Mouse (Mus musculus) c-Kit-negative CD71-positive TER-119-positive erythroid progenitor cells, embryonic 14.5 days (primary cell): ENCODE results near the gene Sh3bp4.

ENCODE experiments used
- DNase-seq: peaks from one replicate; pipeline ENCODE4 v3.0.0-alpha.2; 2013; ENCODE audit warnings: low read depth, low spot score

Sh3bp4 gene

DNA sequence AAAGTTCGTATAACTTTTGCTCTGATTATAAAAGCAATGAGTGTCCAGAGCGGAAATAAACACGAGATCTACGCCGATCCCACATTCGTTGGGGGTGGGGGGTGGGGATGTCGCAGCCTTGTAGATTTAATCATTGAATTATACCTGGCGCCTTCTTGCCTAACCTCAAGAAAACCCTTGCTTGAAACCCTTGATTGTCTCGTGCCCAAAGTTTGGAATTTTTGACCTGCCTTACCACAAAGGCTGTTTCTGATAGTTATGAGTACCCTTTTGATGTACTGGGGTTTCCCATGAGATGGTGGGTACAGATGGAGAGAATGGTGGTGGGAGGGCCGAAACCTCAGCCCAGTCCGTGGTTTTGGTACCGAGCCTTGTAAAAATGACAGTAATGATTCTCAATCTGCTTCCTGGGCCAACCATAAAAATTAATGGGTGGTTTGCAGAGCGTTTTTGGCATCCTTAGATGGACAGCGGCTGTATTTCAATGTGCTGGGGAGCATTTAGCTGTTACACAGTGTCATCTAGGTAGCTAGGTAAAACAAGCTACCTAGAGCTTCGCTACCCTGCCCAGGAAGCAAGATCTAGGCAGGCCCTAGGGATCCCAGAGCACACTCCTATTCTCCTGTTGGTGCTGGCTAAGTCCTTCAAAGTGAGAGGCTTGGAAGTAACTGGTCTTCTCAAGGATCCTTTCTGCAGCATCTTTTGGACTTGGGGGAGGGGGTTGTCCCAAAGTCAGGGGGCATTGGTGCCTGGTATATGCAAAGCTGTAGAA, 1.3 kb downstream of the Sh3bp4 start:
- DNase-seq, result no peak

- no peak for DNase-seq
Measured at GRCm38 (mm10) chr1:89072143-89072990, 2.2 kb downstream of the Sh3bp4 start.

- DNase-seq, result no peak
Measured at GRCm38 (mm10) chr1:89073291-89073846, 3.2 kb downstream of the Sh3bp4 start.

DNA sequence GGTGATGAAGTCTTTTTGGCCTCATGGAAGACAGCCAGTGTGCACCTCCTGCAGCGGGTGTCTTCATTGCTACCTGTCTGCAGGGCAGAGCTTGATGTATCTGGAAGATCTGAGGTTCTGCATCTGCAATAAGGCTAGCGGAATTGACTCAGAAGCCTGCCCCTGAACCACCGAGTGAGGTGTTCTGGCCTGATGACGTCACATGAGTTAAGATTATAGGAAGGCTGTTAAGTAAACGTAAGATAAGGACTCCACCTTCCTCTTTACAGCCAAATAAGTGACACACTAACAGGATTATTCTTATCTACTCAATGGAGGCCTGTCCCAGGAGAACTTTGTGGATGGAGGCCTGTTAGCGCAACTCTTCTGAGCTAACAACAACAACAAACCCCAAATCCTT, 4.5 kb downstream of the Sh3bp4 start:
- no peak for DNase-seq

DNA sequence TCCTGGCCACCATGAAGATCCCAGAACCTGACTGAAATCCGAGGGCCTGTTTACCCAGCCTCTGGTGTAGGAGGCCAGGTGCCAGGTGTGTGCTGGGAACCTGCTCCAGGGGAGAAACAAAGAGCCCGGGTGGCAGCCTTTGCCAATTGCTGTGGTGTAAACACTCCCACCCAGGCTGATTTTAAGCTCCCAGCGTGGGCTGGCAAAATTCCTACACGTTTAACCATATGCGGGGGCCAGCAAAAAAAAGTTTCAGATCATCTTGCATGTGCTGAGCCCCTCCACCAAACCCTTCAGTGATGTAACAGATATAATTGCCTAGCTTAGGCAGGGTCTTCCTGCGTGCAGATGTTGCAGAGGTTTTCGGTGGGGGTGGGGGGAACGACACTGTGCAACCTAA, 4.9 kb downstream of the Sh3bp4 start:
- no peak for DNase-seq

- no peak for DNase-seq
Measured at GRCm38 (mm10) chr1:89076777-89077176, 6.6 kb downstream of the Sh3bp4 start.

GRCm38 (mm10) chr1:89078240-89078639, 8.0 kb downstream of the Sh3bp4 start:
- no peak for DNase-seq

GRCm38 (mm10) chr1:89078730-89079129, 8.5 kb downstream of the Sh3bp4 start:
- no peak for DNase-seq

GRCm38 (mm10) chr1:89079239-89079638, 9.0 kb downstream of the Sh3bp4 start:
- no peak for DNase-seq

GRCm38 (mm10) chr1:89080371-89080770, 10.2 kb downstream of the Sh3bp4 start:
- DNase-seq, result no peak

GRCm38 (mm10) chr1:89080795-89081194, 10.6 kb downstream of the Sh3bp4 start:
- DNase-seq, result no peak

DNA sequence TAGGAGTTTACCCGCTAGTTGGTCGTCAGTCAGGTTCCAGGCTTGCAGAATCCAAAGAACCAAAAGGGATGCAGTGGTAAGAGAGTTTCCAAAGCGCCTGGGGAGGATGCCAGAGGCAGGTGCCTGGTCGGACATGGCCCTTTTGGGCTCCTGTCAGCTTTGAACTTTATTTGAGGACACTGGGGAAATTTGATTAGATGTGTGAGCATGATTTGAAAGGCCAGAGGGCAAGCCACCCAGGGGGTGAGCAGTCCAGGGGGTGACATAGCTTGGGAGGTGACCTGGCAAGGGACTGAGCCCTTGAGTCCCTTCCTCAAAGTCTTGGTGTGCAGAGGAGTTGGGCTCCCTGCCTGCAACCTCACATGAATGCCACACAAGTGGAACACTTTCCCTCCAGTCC, 11.2 kb downstream of the Sh3bp4 start:
- DNase-seq, result no peak

DNA sequence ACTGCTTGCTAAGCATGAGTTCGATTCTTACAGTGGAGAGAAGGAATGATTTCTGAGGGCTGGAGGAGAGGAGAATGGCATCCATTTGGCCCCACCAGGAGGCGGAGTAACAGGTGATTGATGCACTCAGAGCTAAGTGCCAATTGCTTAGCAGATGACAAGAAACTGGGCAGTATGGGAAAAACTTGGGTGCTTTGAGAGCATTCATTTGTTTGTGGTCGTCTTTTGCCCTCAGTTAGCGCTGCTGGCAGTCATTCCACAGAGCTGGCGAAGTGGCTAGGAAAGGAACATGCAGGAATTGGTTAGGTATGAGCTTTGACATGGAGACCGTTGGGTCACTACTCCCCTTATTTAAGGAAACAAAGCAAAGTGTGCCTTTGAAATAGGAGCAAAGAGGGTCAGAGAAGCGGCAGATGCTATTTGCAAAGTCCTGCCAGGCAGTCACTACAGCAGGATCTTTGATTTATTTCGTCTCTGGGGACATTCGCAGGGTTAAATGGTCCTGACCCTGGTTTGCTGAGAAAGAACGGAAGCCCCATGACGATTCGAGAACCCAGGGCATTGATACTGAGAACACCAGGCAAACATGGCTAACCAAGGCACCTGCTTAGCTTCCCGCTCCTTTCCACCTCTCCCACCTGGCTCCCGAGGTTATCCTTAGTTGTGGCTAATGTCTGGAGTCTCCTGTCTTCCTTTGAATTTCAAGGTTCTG, 12.1 kb downstream of the Sh3bp4 start:
- DNase-seq, result no peak

GRCm38 (mm10) chr1:89086575-89087153, 16.4 kb downstream of the Sh3bp4 start:
- DNase-seq, result no peak

GRCm38 (mm10) chr1:89088144-89088543, 17.9 kb downstream of the Sh3bp4 start:
- no peak for DNase-seq

GRCm38 (mm10) chr1:89088748-89089288, 18.6 kb downstream of the Sh3bp4 start:
- no peak for DNase-seq

DNA sequence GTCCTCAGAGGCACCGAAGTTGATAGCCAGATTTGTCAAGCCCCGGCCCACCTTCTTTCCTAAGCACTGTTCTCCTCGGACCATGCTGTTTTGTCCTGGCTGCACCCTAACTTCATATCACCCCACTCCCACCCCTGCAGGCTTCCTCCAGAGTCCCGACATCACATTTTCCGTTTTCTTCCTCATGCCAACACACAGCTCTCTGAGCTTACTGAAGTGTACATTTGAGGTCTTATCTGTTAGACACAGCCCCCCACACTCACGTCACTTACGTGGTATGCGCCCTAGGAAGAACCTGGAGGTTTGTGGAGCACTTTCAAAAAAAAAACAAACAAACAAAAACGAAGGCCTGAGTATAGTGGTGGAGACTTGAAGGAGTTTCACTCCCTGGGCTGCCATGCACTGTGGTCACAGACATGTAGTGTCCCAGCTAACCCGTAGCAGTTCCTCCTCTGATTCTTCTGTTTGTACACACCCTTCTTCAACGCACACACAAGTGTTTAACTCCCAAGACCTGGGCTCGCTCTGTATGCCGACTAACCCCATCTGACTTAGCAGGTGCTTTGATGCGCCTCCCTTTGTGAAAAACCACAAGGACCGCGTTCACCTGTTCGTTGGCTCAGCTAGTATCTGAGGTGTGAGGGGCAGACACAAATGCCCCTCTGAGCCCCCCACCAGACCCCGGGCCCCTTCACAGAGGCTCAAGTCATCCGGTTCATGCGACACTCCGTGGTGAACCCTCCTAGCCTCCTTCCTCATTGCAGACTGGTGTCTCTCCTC, 19.8 kb downstream of the Sh3bp4 start:
- no peak for DNase-seq

DNA sequence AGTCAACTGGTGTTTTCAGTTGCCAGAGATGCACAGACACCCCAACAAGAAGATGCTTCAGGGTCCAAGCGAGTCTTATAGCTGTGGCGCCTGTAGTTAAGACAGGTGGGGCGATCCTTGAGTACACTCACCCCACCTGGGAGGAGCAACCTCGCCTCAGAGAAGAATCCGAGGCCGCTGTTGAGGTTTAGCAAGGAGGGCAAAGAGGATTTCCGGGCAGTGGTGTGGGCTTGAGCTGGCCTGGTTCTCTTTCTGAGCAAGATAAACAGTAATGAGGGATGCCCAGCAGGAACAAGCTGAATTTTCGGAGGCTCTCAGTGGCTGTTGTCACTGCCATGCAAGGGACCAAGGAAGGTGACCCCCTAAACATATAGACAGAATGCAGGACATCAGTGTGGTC, 20.5 kb downstream of the Sh3bp4 start:
- no peak for DNase-seq

GRCm38 (mm10) chr1:89092019-89092418, 21.8 kb downstream of the Sh3bp4 start:
- no peak for DNase-seq

- no peak for DNase-seq
Measured at GRCm38 (mm10) chr1:89092442-89092991, 22.3 kb downstream of the Sh3bp4 start.
